Mouse (Mus musculus) spleen, adult 2 months (tissue): Measurements from ENCODE around the gene Ltf.

ENCODE experiments used
- CTCF ChIP-seq: fragments of 200-500 bp; IDR thresholded peaks from 2 replicates; pipeline ENCODE4 v1.5.1; 2011; ENCODE audit warnings: mild to moderate bottlenecking, inconsistent platforms; ENCODE audit not compliant: insufficient read depth, insufficient read length, insufficient replicate concordance; ENCODE audit errors: extremely low read depth
- POLR2A ChIP-seq: fragments of 200-500 bp; IDR thresholded peaks from 2 replicates; pipeline ENCODE4 v1.6.1; 2011; ENCODE audit warnings: low read depth, low read length, inconsistent platforms

- no peak for TF ChIP-seq CTCF
- no peak for TF ChIP-seq POLR2A
Observed at GRCm38 (mm10) chr9:110993281-110993709, 25.8 kb upstream of the Ltf start.
